Comparison of ENCODE assay signal across 11 mouse cellular contexts in the genomic region with DNA sequence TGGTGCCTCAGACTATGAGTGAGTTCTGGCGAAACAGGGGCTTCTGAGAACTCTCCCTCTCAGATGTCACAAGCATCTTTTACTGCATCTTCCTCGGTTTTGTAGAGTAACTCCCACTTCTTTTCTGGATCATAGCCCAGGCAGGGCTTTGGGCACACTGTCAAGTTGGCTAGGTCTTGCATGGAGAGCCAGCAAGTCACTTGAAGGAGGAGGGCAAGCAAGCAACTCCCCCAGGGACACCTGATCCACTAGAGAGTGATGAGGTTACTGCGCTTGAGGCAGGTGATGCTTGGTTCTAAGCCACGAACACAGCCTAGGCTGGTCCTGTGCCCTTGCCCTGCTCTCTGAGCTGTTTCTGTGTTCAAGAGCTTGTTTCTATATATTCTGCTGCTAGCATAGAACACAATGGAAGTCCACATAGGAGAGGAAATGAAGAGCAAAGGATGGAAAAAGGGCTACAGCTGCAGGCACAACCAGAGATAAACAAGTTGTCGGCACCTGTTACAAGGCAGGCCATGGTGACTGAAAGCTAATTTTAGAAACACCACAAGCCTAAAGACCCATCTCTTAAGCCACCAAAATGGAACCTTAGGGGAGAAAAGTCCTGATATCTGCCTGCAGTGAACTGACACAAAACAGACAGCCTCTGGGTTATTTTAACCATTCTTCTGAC. TPM values are rescaled to one million over a fixed set of nuclear protein-coding genes. Genes with fewer than 3 reads are reported as not detected.
DNase-seq lines count a peak whose midpoint lies in the region; ATAC-seq and TF ChIP-seq lines count a peak whose summit lies in the region.
"Had no signal": no experiment of that assay in that cellular context is flagged by ENCODE, and none has a peak within 500 bp of the region (broad histone marks: within the 10 kb centered on the region; RNA-seq: fewer than 3 reads in every experiment).

No protein-coding gene starts in this region.

- H3K9me3 ChIP-seq in forebrain, embryonic 14.5 days (replicated peaks; ENCODE audit: control insufficient read depth, low read length), result no peaks in the 10 kb centered on the region
- H3K9me3 ChIP-seq in forebrain, embryonic 12.5 days, result no peaks in the 10 kb centered on the region
- H3K9me3 ChIP-seq: embryonic facial prominence, embryonic 12.5 days; liver, embryonic 15.5 days; stomach, embryonic 15.5 days had no signal

- no peak for ATAC-seq in forebrain, embryonic 14.5 days
- no peak for ATAC-seq in forebrain, embryonic 12.5 days (ENCODE audit: low FRiP score)

- H3K27me3 ChIP-seq in forebrain, embryonic 14.5 days (replicated peaks; ENCODE audit: control insufficient read depth, insufficient read depth, low read length), result no peaks in the 10 kb centered on the region
- no peaks in the 10 kb centered on the region for H3K27me3 ChIP-seq in forebrain, embryonic 12.5 days
- H3K27me3 ChIP-seq: embryonic facial prominence, embryonic 12.5 days; liver, embryonic 15.5 days; stomach, embryonic 15.5 days had no signal

- H3K36me3 ChIP-seq in forebrain, embryonic 14.5 days (ENCODE audit: control insufficient read depth, insufficient read depth, low read length), result 0 out of 2 replicates have a peak, but pooled peaks cover 3% of the 10 kb centered on the region
- H3K36me3 ChIP-seq in forebrain, embryonic 12.5 days (replicated peaks), result peaks cover 4% of the 10 kb centered on the region; the same call in 1 of the 2 replicates
- H3K36me3 ChIP-seq: liver, embryonic 15.5 days had no signal

- 82% methylated on average over 5 of the region's 5 CpGs for WGBS in forebrain, embryonic 14.5 days
- WGBS in forebrain, embryonic 12.5 days, result 90% methylated on average over 5 of the region's 5 CpGs
- 66% methylated on average over 5 of the region's 5 CpGs for WGBS in bone marrow, adult 2 months

- TF ChIP-seq CTCF in bone marrow, adult 2 months (IDR thresholded peaks at IDR 0.05; ENCODE audit: control insufficient read depth, insufficient read depth, low read length), result no peak

- intact Hi-C loops in left cerebral cortex, postnatal 14 days (cut with DNase I), result no loop called here

- H3K9ac ChIP-seq in forebrain, embryonic 14.5 days (ENCODE audit: low read length), result no peak overlapping the region
- no peak overlapping the region for H3K9ac ChIP-seq in forebrain, embryonic 12.5 days
- H3K9ac ChIP-seq: embryonic facial prominence, embryonic 12.5 days; liver, embryonic 15.5 days; stomach, embryonic 15.5 days had no signal

- no peak overlapping the region for H3K27ac ChIP-seq in forebrain, embryonic 14.5 days (ENCODE audit: low read depth, low read length)
- H3K27ac ChIP-seq in forebrain, embryonic 12.5 days, result no peak overlapping the region
- H3K27ac ChIP-seq in bone marrow, adult 2 months (ENCODE audit: control insufficient read depth, insufficient read depth, low read depth, low read length, poor library complexity), result peak overlapping the region; percentile 62
- H3K27ac ChIP-seq: embryonic facial prominence, embryonic 12.5 days; liver, embryonic 15.5 days; stomach, embryonic 15.5 days had no signal

- H3K4me3 ChIP-seq in forebrain, embryonic 14.5 days (ENCODE audit: low read depth, low read length), result no peak overlapping the region
- H3K4me3 ChIP-seq in forebrain, embryonic 12.5 days (replicated peaks), result no peak overlapping the region
- no peak overlapping the region for H3K4me3 ChIP-seq in bone marrow, adult 2 months (replicated peaks; ENCODE audit: control insufficient read depth, low read depth, low read length)
- H3K4me3 ChIP-seq: embryonic facial prominence, embryonic 12.5 days; liver, embryonic 15.5 days; stomach, embryonic 15.5 days had no signal

- DNase-seq in forebrain, embryonic 14.5 days (ENCODE audit: low spot score), result peak; percentile 54
- DNase-seq in gastrocnemius, adult 18-20 months (ENCODE audit: low spot score), result peak; percentile 86
- peak; percentile 32 for DNase-seq in induced T-regulatory cell, adult 2 months (ENCODE audit: low read depth)
- peak; percentile 71 to 81 for DNase-seq in left cerebral cortex, postnatal 14 days (ENCODE audit: low spot score in 2 of 2)
- DNase-seq in right cerebral cortex, postnatal 25 days, result peak; percentile 66
- DNase-seq in spleen, postnatal 4 days (ENCODE audit: low spot score in 2 of 2), result no peak

- H3K4me1 ChIP-seq in forebrain, embryonic 14.5 days (ENCODE audit: control insufficient read depth, insufficient read depth, low read length), result no peaks in the 10 kb centered on the region
- peaks cover 15% of the 10 kb centered on the region for H3K4me1 ChIP-seq in forebrain, embryonic 12.5 days
- H3K4me1 ChIP-seq in bone marrow, adult 2 months (ENCODE audit: control insufficient read depth, insufficient read depth, low read length), result no peaks in the 10 kb centered on the region; the same call in 1 of the 2 replicates

- no peak overlapping the region for H3K4me2 ChIP-seq in forebrain, embryonic 14.5 days (ENCODE audit: low read length)
- H3K4me2 ChIP-seq in forebrain, embryonic 12.5 days, result no peak overlapping the region
- H3K4me2 ChIP-seq: embryonic facial prominence, embryonic 12.5 days; liver, embryonic 15.5 days; stomach, embryonic 15.5 days had no signal

- no peak for TF ChIP-seq POLR2A in bone marrow, adult 2 months (IDR thresholded peaks at IDR 0.05; ENCODE audit: borderline replicate concordance, control insufficient read depth, low read depth, low read length)

RNA-seq across cellular contexts. Expression of a gene that starts 8.4 kb away (rescaled TPM):
- 87.1 and 96.5 TPM in 2 replicates for polyA plus RNA-seq in forebrain, embryonic 14.5 days (2014; fragmentation: Nextera tagmentation; extraction: Ambion mirVana)
- 96.5 and 97.1 TPM in 2 replicates for polyA plus RNA-seq in forebrain, embryonic 12.5 days (2016; fragmentation: Nextera tagmentation; extraction: Ambion mirVana)
- polyA plus RNA-seq in bone marrow, adult 2 months (2011; ENCODE audit: insufficient read depth, insufficient read length, low replicate concordance, missing spikeins), result 10.6 and 17.2 TPM in 2 replicates
- total RNA-seq in gastrocnemius, adult 18-20 months (2021), result 10 to 100 TPM; 73.7 to 74.7 TPM
- total RNA-seq in left cerebral cortex, postnatal 14 days (2021), result 100 to 1,000 TPM; 162 to 163 TPM

RNA-seq across cellular contexts. Expression of a gene that starts 53.6 kb away (rescaled TPM):
- polyA plus RNA-seq in forebrain, embryonic 14.5 days (2014; fragmentation: Nextera tagmentation; extraction: Ambion mirVana), result 0.14 TPM in 2 replicates
- polyA plus RNA-seq in forebrain, embryonic 12.5 days (2016; fragmentation: Nextera tagmentation; extraction: Ambion mirVana), result 0.44 and 0.54 TPM in 2 replicates
- 1.7 TPM in 1 of 2 replicates, not detected in the other for polyA plus RNA-seq in bone marrow, adult 2 months (2011; ENCODE audit: insufficient read depth, insufficient read length, low replicate concordance, missing spikeins)
- total RNA-seq in gastrocnemius, adult 18-20 months (2021), result not detected
- not detected for total RNA-seq in left cerebral cortex, postnatal 14 days (2021)

RNA-seq across cellular contexts. Expression of a gene that starts 55.5 kb away (rescaled TPM):
- polyA plus RNA-seq in forebrain, embryonic 14.5 days (2014; fragmentation: Nextera tagmentation; extraction: Ambion mirVana), result 106 and 111 TPM in 2 replicates
- polyA plus RNA-seq in forebrain, embryonic 12.5 days (2016; fragmentation: Nextera tagmentation; extraction: Ambion mirVana), result 70.7 and 73.5 TPM in 2 replicates
- 11.3 and 31.1 TPM in 2 replicates for polyA plus RNA-seq in bone marrow, adult 2 months (2011; ENCODE audit: insufficient read depth, insufficient read length, low replicate concordance, missing spikeins)
- total RNA-seq in gastrocnemius, adult 18-20 months (2021), result 10 to 100 TPM; 37.6 to 46.7 TPM
- total RNA-seq in left cerebral cortex, postnatal 14 days (2021), result 10 to 100 TPM; 73.2 to 76.1 TPM

Comparison
In these comparisons a context has a peak if more than half of its experiments do, and no peak if none do; other contexts are left out.
1. DNase-seq: peak in forebrain, embryonic 14.5 days (single experiment), gastrocnemius, adult 18-20 months (single experiment), induced T-regulatory cell, adult 2 months (single experiment), left cerebral cortex, postnatal 14 days (2 of 2) and right cerebral cortex, postnatal 25 days (single experiment); none in spleen, postnatal 4 days (0 of 2).